14 mouse cellular contexts compared by ENCODE assay signal in genomic region chr1:118539046-118539445, GRCm38 (mm10).
"Had no signal": no experiment of that assay in that cellular context is flagged by ENCODE, and none has a peak within 500 bp of the region (broad histone marks: within the 10 kb centered on the region; RNA-seq: fewer than 3 reads in every experiment).

No protein-coding gene starts in this region.

- H3K9ac ChIP-seq: lung, embryonic 14.5 days; midbrain, embryonic 13.5 days; midbrain, embryonic 15.5 days; neural tube, embryonic 12.5 days; stomach, embryonic 15.5 days had no signal

- DNase-seq: lung, adult 18-20 months; lung, embryonic 14.5 days; lung, postnatal 10 days; right cerebral cortex, postnatal 14 days; thymus, adult 2 months; thymus, postnatal 25 days; thymus, postnatal 4 days had no signal

- H3K4me3 ChIP-seq: megakaryocyte, embryonic 14.5 days; midbrain, embryonic 13.5 days; midbrain, embryonic 15.5 days; neural tube, embryonic 12.5 days; stomach, embryonic 15.5 days had no signal

- H3K9me3 ChIP-seq: megakaryocyte, embryonic 14.5 days; midbrain, embryonic 13.5 days; midbrain, embryonic 15.5 days; neural tube, embryonic 12.5 days; stomach, embryonic 15.5 days had no signal

- H3K27ac ChIP-seq: macrophage; midbrain, embryonic 13.5 days; midbrain, embryonic 15.5 days; neural tube, embryonic 12.5 days; stomach, embryonic 15.5 days had no signal

- H3K27me3 ChIP-seq: megakaryocyte, embryonic 14.5 days; midbrain, embryonic 13.5 days; midbrain, embryonic 15.5 days; neural tube, embryonic 12.5 days; stomach, embryonic 15.5 days had no signal

- H3K4me1 ChIP-seq: midbrain, embryonic 13.5 days; midbrain, embryonic 15.5 days; neural tube, embryonic 12.5 days; stomach, embryonic 15.5 days had no signal

- H3K4me2 ChIP-seq: lung, embryonic 14.5 days; midbrain, embryonic 11.5 days; midbrain, embryonic 13.5 days; midbrain, embryonic 15.5 days; neural tube, embryonic 12.5 days; stomach, embryonic 15.5 days had no signal

- ATAC-seq: midbrain, embryonic 13.5 days; midbrain, embryonic 15.5 days had no signal
